Mouse (Mus musculus) mouse trophoblast stem cell (cell line): ENCODE measurements around the gene Rtl10.

Source experiments
- in situ Hi-C, 2 experiments: fragments of 300-500 bp; cut with MseI, MboI; formaldehyde crosslinking; loops; 2 replicates in 1 of 2; 3 replicates in 1 of 2; pipeline ENCODE4 v1.15.1; 2025

The Rtl10 gene

DNA sequence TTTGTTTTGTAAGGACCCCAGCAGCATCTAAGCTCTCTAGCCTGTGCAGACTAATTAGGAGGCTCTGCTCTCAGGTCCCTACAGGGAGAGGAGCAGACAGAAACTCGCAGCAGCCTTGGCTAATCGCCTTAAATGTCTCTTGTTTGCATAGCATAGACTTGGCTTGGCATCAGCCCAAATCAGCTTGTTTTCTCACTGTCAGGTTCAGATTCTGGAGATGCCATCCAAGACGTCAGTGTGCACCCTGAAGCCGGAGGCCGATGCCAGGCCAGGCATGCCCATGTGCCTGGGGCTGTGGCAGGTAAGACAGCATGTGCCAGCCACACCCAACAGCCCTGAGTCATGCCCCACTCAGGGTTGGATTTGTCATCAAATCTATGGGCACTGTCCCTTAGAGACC lies 49.2 kb downstream of the Rtl10 start:
- in situ Hi-C loops = no loop called here
